Mouse (Mus musculus) liver, embryonic 14.5 days (tissue): ENCODE measurements around the gene Krt33a. TPM values are rescaled to one million over a fixed set of nuclear protein-coding genes. Genes with fewer than 3 reads are reported as not detected.

Experiments
- ATAC-seq: fragments of 200-750 bp; cut with Nextera tagmentation; 2 replicates; pipeline ENCODE4 v1.8.0; 2017; ENCODE audit warnings: moderate number of reproducible peaks, mild to moderate bottlenecking, moderate library complexity; ENCODE audit not compliant: insufficient read depth
- DNase-seq, 3 experiments: peaks; one replicate each; pipeline ENCODE4 v3.0.0-alpha.2; 2012 to 2013; ENCODE audit warnings: low read depth in 3 of 3, low spot score in 3 of 3
- H3K27ac ChIP-seq: fragments of 300-500 bp; sonication (generic); 2 replicates; pipeline ENCODE4 v1.5.1; 2014; ENCODE audit warnings: moderate library complexity, mild to moderate bottlenecking, control low read depth, inconsistent platforms
- H3K27me3 ChIP-seq: fragments of 300-500 bp; sonication (generic); 2 replicates; pipeline ENCODE4 v1.6.1; 2014; ENCODE audit warnings: mild to moderate bottlenecking, low read length, moderate library complexity; ENCODE audit not compliant: control insufficient read depth, insufficient read depth
- H3K36me3 ChIP-seq: fragments of 300-500 bp; sonication (generic); replicated peaks from 2 replicates; pipeline ENCODE4 v1.6.1; 2014; ENCODE audit warnings: low read depth; ENCODE audit not compliant: control insufficient read depth, insufficient read depth
- H3K4me1 ChIP-seq, 2 experiments: fragments of 200-500 bp in 1 of 2; fragments of 300-500 bp in 1 of 2; sonication (generic) in 1 of 2; replicated peaks; 2 replicates each; pipeline ENCODE4 v1.6.1; 2012 to 2014; ENCODE audit warnings: antibody characterized with exemption in 1 of 2, inconsistent platforms in 1 of 2, low read length in 1 of 2; ENCODE audit not compliant: control insufficient read depth in 2 of 2, insufficient read depth in 2 of 2
- H3K4me2 ChIP-seq: fragments of 300-500 bp; sonication (generic); 2 replicates; pipeline ENCODE4 v1.6.1; 2014; ENCODE audit warnings: low read depth, mild to moderate bottlenecking, control low read depth, moderate library complexity
- H3K4me3 ChIP-seq, 2 experiments: fragments of 200-500 bp in 1 of 2; fragments of 300-500 bp in 1 of 2; sonication (generic) in 1 of 2; 2 replicates each; pipeline ENCODE4 v1.5.1; 2012 to 2014; ENCODE audit warnings: low read depth in 2 of 2, low read length in 2 of 2, mild to moderate bottlenecking in 2 of 2, control low read depth in 1 of 2, inconsistent platforms in 1 of 2, moderate library complexity in 1 of 2; ENCODE audit not compliant: insufficient read depth in 1 of 2
- H3K9ac ChIP-seq: fragments of 300-500 bp; sonication (generic); replicated peaks from 2 replicates; pipeline ENCODE4 v1.6.1; 2014; ENCODE audit warnings: mild to moderate bottlenecking, control low read depth, moderate library complexity
- H3K9me3 ChIP-seq: fragments of 300-500 bp; sonication (generic); 2 replicates; pipeline ENCODE4 v1.6.1; 2016; ENCODE audit warnings: low read length, mixed read lengths; ENCODE audit not compliant: control insufficient read depth
- CTCF ChIP-seq: IDR thresholded peaks from 2 replicates; pipeline ENCODE4 v1.5.1; 2016; ENCODE audit warnings: antibody characterized with exemption, low read depth, control low read depth
- EP300 ChIP-seq: IDR thresholded peaks from 2 replicates; pipeline ENCODE4 v1.6.1; 2016; ENCODE audit warnings: antibody characterized with exemption, low read depth
- WGBS: fragments of 180-500 bp; shearing (Covaris S2); extraction: QIAGEN DNeasy Blood & Tissue Kit; methylation state at CpG from one replicate; pipeline ENCODE4 v1.1.7; 2014; ENCODE audit not compliant: insufficient replicate concordance; 5-methylcytosine and 5-hydroxymethylcytosine counted together
- polyA plus RNA-seq, 2 experiments: library from polyadenylated mRNA; depleted of rRNA in 1 of 2; stranded (reverse) in 1 of 2; unstranded in 1 of 2; fragments of >200 nt; fragmentation: Nextera tagmentation in 1 of 2; extraction: Ambion mirVana in 1 of 2; gene quantifications; 2 replicates each; pipeline versions ENCODE4 v1.2.1 to v1.2.3; 2012 to 2014

Gene Krt33a
- polyA plus RNA-seq, 2 experiments = not detected

- Histone ChIP-seq H3K27me3 (no peaks in the 10 kb centered on the region), H3K4me3 (no peak overlapping the region), H3K36me3 (no peaks in the 10 kb centered on the region), H3K9ac (no peak overlapping the region), H3K4me1 (no peaks in the 10 kb centered on the region), H3K27ac (no peak overlapping the region), H3K4me2 (no peak overlapping the region), H3K9me3 (no peaks in the 10 kb centered on the region)
- TF ChIP-seq CTCF = peak; percentile 62
- no peak for TF ChIP-seq EP300
- WGBS = 21% methylated on average over 6 of the region's 6 CpGs
- ATAC-seq (no peak), DNase-seq (peak in 1 of 3 experiments; percentile 2)
Observed at GRCm38 (mm10) chr11:100004846-100005245, 11.2 kb downstream of the Krt33a start.

DNA sequence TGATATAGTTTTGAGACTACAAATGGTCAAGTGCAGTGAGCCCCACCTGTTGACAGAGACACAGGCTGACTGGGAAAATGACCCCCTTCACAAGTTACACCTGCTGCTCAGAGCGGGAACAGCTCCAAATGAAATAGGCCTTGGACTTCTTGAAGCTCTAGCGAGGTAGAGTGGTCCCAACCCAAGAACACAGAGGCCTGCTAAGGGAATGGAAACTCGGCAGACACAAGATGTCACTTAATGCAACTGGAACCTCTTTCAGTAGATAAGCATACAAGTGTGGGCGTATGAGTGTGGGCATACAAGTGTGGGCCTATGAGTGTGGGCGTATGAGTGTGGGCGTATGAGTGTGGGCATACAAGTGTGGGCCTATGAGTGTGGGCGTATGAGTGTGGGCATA, 16.9 kb downstream of the Krt33a start:
- no peaks in the 10 kb centered on the region for H3K27me3 ChIP-seq
- DNase-seq = no peak
- H3K9ac ChIP-seq = no peak overlapping the region
- no peak overlapping the region for H3K4me3 ChIP-seq
- no peak overlapping the region for H3K4me2 ChIP-seq
- no peak for ATAC-seq
- TF ChIP-seq EP300 = no peak
- no peak for TF ChIP-seq CTCF
- H3K36me3 ChIP-seq = no peaks in the 10 kb centered on the region
- no peaks in the 10 kb centered on the region for H3K4me1 ChIP-seq
- H3K9me3 ChIP-seq = no peaks in the 10 kb centered on the region
- H3K27ac ChIP-seq = no peak overlapping the region
- WGBS = 68% methylated on average over 7 of the region's 7 CpGs

- Histone ChIP-seq H3K4me2 (no peak overlapping the region), H3K9ac (no peak overlapping the region)
- DNase-seq = no peak
Observed at GRCm38 (mm10) chr11:99994384-99994661, 21.7 kb downstream of the Krt33a start.

DNA sequence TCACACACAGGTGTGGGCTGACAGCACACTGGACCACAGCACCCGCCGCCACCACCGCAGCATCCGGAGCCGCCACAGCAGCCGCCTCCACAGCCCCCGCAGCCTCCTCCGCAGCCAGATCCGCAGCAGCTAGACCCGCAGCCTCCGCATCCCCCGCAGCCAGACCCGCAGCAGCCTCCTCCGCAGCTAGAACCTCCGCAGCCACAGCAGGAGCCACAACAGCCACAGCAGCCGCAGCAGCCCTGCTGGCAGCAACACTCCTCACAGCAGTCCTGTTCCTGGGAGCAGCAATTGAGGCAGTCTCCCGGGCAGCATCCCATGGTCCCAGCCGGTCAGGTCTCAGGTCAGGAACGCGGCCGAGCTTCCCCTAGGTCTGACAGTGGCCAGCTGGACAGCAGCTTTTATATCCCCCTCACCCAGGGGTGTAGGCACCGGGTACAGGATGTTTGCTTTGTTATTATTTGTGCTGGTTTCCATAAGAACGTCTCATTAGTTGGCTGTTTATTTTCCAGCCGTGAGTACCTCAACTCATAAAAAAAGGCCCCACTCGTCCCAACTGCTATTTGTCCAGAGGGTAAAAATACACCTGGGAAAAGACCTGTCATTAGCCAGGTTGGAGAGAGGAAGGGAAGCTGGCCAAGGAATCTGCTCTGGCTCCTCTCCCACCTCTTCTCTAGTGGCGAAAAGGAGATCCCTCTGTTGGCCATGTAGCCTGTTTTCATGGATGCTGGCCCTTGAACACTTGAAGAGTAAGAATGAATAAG, 22.2 kb downstream of the Krt33a start, which contains the start of gene Krtap17-1:
Krtap17-1 (minus strand) TSS at position 375 of the 764 bp plus-strand sequence.
- Histone ChIP-seq H3K9ac (no peak within 1 kb of the TSS), H3K4me3 (no peak within 1 kb of the TSS), H3K27me3 (no peaks in the 10 kb centered on the region), H3K36me3 (no peaks in the 10 kb centered on the region), H3K4me1 (no peaks in the 10 kb centered on the region), H3K27ac (no peak within 1 kb of the TSS), H3K9me3 (no peaks in the 10 kb centered on the region), H3K4me2 (no peak within 1 kb of the TSS)
- ATAC-seq = no peak
- DNase-seq = no peak
- 25% methylated on average over 26 of the region's 26 CpGs for WGBS
- TF ChIP-seq CTCF (no peak), EP300 (no peak)

More at GRCm38 (mm10) chr11:99994384-99994661, 21.7 kb downstream of the Krt33a start:
- no peaks in the 10 kb centered on the region for H3K36me3 ChIP-seq
- no peaks in the 10 kb centered on the region for H3K4me1 ChIP-seq
- TF ChIP-seq CTCF (no peak), EP300 (no peak)
- no peaks in the 10 kb centered on the region for H3K27me3 ChIP-seq
- no peak for ATAC-seq
- H3K27ac ChIP-seq = no peak overlapping the region
- H3K4me3 ChIP-seq = no peak overlapping the region
- WGBS = 31% methylated on average over 4 of the region's 4 CpGs
- no peaks in the 10 kb centered on the region for H3K9me3 ChIP-seq

DNA sequence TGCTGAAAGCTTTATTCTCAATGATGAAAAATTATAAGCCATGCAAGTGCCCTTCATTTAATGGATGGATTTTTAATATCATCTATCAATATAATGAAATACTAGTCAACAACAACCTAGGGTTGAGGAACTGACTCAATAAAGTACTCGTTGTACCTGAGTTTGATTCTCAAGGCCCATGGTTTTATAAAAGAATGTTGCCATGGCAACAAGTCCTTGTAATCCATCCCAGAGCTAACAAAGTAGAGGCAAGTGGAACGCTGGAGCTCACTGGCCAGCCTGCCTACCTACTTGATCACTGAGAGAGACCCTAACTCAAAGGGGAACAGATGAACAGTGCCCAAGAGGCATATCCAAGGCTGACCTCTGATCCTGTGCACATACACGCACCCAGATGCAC, 25.4 kb downstream of the Krt33a start:
- Histone ChIP-seq H3K36me3 (no peaks in the 10 kb centered on the region), H3K4me1 (no peaks in the 10 kb centered on the region), H3K4me3 (no peak overlapping the region), H3K9ac (no peak overlapping the region), H3K9me3 (no peaks in the 10 kb centered on the region), H3K27ac (no peak overlapping the region), H3K27me3 (no peaks in the 10 kb centered on the region), H3K4me2 (no peak overlapping the region)
- WGBS = 64% methylated on average over 3 of the region's 3 CpGs
- DNase-seq (no peak), ATAC-seq (no peak)
- TF ChIP-seq EP300 = no peak
